Mouse (Mus musculus): ENCODE results near the gene Zfp36l1. TPM values are rescaled to one million over a fixed set of nuclear protein-coding genes. Genes with fewer than 3 reads are reported as not detected.

Gene Zfp36l1
- polyA plus RNA-seq, 2 experiments from 2014 or later: 139 to 188 TPM

DNA sequence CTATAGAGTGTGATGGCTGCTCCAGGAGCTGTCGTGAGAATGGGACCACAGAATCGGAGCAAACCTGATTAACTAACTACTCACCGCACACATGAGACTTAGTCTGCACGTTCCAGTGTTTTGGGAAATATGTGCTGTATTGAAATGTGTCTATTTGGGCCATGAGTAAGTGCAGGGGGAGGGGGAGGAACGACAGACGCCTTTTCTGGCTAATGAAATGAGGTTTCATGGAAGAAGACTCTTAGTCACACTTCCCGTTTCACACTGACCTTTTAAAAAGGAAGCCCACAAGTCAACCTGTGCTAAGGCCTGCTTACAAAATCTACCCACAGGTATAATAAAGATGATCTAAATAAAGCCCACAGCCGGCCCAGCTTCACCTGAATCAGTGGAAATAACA lies 47.8 kb downstream of the Zfp36l1 start:
- ATAC-seq: peak; percentile 33

DNA sequence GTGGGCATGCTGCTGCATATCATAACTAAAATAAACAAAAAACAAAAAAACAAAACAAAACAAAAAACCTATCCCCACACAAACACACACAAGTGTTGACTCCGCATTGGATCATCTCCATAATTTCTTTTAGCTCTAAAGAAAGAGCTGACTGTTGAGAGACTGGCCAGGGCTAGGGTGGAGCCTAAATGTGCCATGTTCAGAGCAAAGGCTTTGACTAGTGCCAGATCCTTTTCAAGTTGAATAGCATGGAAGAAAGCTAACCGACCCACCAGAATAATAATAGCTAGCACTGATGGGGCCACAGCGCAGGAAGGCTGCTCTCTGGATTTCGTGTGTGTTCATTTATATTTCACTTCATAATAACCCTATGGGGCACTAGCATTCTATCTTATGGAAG lies 48.5 kb downstream of the Zfp36l1 start:
- no peak for ATAC-seq

DNA sequence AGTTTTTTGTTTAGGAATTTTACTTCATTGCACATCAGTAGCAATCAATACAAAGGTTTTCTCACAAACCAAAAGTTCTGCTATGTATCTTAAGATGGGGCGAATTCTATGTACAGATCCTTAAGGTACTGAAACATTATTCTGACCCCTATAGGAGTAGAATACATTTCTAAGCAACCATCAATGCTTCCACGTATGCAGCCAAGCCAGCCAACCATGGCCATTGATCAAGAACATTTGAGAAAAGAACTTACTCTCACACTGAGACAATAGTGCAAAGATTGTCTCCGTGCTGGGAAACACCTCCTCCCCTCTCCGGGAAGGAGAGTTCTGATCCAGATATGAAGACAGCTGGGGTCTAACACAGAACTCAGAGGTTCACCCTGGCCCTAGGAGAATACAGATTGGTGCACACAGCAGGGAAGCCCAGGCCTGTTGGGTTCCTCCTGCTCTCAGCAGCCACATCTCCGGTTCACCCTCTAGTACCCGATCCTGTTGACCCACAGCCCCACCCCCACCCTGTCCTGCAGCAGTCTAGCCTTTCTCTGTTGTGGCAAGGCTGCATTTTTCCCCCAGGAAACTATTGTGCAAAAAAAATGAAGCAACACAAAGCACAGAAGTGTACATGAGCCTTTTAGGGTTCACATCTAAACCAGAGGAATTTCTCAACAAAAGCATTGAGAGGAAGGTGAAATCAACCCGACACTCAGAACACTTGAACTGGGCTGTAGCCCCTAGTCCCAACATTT lies 49.2 kb downstream of the Zfp36l1 start:
- no peak for ATAC-seq

DNA sequence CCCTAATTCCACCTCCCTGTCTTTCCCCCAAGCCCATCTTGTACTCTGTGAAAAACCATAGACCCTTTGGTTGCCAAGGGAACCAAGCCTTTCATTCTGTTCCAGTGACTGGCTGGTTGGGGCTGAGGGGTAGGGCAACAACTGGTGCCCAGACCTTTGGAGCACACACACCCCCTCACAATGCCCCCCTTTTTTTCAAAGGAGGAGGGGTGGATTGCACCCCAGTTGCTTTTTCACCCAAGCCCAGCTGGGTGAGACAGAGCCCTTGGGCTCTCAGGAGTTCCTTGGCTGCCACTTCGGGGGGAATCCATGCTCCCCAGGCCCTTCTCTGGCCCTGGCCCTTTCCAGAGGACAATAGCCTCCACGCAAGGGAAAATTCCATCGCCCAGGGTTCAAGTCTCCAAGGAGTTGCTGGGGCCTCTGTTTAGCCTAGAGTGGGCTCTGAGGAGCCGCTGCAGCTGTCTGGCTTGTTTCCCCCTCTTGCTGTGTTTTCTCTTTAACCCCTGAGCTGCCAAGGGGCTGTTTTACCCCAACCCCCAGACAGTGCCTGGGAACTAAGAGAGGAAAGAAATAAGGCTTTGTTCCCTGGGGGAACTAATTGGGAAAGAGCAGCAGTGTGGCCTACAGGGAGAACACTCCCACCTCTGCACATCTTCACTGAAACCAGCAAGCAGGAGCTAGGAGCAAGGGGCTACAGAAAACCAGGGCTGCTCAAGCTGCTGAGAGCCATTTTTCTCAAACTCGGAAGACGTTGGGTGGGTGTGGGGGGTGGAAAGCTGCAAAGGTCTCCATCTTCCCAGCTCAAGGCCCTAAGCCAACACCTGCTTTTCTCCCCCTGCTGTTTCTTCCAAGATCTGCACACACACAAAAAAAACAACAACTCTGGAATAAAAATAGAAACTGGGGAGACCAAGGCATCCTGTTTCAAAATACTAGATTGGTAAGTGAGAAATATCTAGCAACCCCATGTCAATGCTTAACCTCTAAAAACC lies 50.1 kb downstream of the Zfp36l1 start:
- no peak for ATAC-seq

DNA sequence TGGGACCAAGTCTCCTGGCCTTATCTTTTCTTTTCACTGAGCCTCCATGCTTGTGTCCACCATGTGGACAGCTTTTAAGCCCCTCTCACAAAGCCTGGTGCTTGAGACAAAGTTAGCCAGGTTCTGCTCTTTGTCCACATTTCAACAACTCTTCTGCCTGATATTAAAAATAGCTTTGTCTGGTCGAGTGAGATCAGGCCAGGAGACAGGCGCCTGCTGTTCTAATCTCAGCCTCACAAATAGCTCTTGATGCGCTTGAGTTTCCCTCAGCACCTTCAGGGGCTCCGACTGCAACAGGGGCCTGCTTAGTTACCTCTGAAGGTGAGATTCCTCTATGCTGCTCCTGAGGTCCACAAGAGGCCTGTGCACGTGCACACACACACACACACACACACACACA lies 51.0 kb downstream of the Zfp36l1 start:
- no peak for ATAC-seq

DNA sequence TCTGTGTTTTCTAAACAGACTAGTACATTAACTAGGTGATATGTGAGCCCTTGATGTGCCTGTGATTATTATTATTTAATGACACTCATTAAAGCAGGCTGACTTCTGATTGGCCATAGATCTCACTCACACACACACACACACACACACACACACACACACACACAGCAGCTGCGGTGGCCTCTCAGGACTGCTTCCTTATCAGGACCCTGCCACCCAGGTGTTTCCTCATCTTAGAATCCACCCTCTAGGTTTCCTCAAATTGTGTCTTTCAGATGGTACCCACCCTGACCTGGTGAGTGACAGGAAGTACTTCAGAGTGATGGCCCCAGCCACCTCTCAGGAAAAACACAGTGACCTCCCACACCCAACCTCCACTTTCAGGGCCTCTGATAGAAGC lies 52.0 kb downstream of the Zfp36l1 start:
- ATAC-seq: peak; percentile 42

DNA sequence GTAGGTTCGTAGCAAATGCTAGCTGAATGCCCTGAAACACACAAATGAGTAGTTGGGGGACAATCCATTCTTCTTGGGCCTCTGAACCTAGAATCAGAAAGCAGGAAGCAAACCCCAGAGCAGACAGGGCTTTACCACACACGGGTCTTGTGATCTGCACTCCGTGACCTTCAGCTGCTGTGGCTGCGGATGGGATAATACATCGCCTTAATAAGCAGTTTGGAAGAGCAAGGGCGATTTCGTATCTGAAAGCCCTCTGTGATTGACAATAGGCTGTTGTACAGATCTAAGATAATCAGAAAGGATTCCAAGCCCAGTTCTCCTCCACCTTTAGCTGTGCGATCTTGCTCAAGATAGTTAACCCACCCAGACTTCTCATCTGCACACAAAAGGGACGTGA lies 52.5 kb downstream of the Zfp36l1 start:
- peak; percentile 39 for ATAC-seq

DNA sequence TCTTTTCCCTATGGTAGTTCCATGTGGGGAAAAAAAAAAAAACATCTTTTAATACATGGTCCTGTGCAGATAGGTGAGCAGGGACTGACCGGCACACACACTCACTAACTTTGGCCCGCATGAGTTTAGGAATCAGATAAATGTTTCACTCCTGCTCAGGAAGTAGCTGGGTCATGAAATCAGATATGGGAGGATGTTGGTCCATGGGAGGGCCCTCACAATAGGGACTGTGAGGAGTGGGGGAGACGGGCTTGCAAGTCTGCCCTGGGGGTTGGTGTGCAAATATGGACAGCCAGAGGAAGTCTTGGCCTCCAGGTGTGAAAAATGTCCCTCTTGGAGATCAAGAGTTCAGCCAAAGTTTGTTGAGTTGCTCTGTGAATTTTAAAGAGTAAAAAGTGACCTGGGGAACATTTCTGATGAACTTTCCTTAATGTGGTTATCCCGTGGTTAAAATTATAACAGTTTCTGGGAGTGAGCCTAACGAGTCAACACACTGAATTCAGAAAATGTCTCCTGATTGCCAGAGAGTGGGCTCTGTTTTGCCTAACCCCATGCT lies 53.0 kb downstream of the Zfp36l1 start:
- no peak for ATAC-seq

Other genes starting within 250 kb of the Zfp36l1 start
- 10 to 100 TPM; 47.8 to 47.9 TPM for gene Actn1, start 147.4 kb upstream of the Zfp36l1 start, polyA plus RNA-seq (2017; shearing (Covaris generic))